Mouse (Mus musculus) forebrain, embryonic 14.5 days (tissue): ENCODE measurements around the gene Tmem202. TPM values are rescaled to one million over a fixed set of nuclear protein-coding genes. Genes with fewer than 3 reads are reported as not detected.

ENCODE experiments used
- ATAC-seq: fragments of 200-750 bp; cut with Nextera tagmentation; 2 replicates; pipeline ENCODE4 v1.8.0; 2017; ENCODE audit warnings: mild to moderate bottlenecking, moderate library complexity
- DNase-seq: peaks from one replicate; pipeline ENCODE4 v3.0.0-alpha.2; 2015; ENCODE audit warnings: low spot score
- H3K27ac ChIP-seq: fragments of 300-500 bp; sonication (generic); 2 replicates; pipeline ENCODE4 v1.5.1; 2014; ENCODE audit warnings: low read depth, mild to moderate bottlenecking, control low read depth, low read length, moderate library complexity
- H3K27me3 ChIP-seq: fragments of 300-500 bp; sonication (generic); replicated peaks from 2 replicates; pipeline ENCODE4 v1.6.1; 2014; ENCODE audit warnings: low read length, control low read depth, mixed read lengths; ENCODE audit not compliant: control insufficient read depth, insufficient read depth
- H3K36me3 ChIP-seq: fragments of 300-500 bp; sonication (generic); 2 replicates; pipeline ENCODE4 v1.6.1; 2014; ENCODE audit warnings: low read length, control low read depth; ENCODE audit not compliant: control insufficient read depth, insufficient read depth
- H3K4me1 ChIP-seq: fragments of 300-500 bp; sonication (generic); 2 replicates; pipeline ENCODE4 v1.6.1; 2014; ENCODE audit warnings: antibody characterized with exemption, low read length, control low read depth; ENCODE audit not compliant: control insufficient read depth, insufficient read depth
- H3K4me2 ChIP-seq: fragments of 300-500 bp; sonication (generic); 2 replicates; pipeline ENCODE4 v1.6.1; 2014; ENCODE audit warnings: mild to moderate bottlenecking, control low read depth, low read length
- H3K4me3 ChIP-seq: fragments of 300-500 bp; sonication (generic); 2 replicates; pipeline ENCODE4 v1.5.1; 2014; ENCODE audit warnings: low read depth, low read length, control low read depth
- H3K9ac ChIP-seq: fragments of 300-500 bp; sonication (generic); 2 replicates; pipeline ENCODE4 v1.6.1; 2014; ENCODE audit warnings: mild to moderate bottlenecking, low read length, control low read depth, moderate library complexity
- H3K9me3 ChIP-seq: fragments of 300-500 bp; sonication (generic); replicated peaks from 2 replicates; pipeline ENCODE4 v1.6.1; 2016; ENCODE audit warnings: low read length, control low read depth, mixed read lengths; ENCODE audit not compliant: control insufficient read depth
- WGBS: fragments of 180-500 bp; shearing (Covaris S2); extraction: QIAGEN DNeasy Blood & Tissue Kit; methylation state at CpG from one replicate; pipeline ENCODE4 v1.1.7; 2014; 5-methylcytosine and 5-hydroxymethylcytosine counted together
- polyA plus RNA-seq: library from polyadenylated mRNA; unstranded; fragments of >200 nt; fragmentation: Nextera tagmentation; extraction: Ambion mirVana; gene quantifications from 2 replicates; pipeline ENCODE4 v1.2.1, GENCODE M21; 2014

Tmem202 gene
- polyA plus RNA-seq, 1 experiment from 2014 or later, result 0.27 TPM

DNA sequence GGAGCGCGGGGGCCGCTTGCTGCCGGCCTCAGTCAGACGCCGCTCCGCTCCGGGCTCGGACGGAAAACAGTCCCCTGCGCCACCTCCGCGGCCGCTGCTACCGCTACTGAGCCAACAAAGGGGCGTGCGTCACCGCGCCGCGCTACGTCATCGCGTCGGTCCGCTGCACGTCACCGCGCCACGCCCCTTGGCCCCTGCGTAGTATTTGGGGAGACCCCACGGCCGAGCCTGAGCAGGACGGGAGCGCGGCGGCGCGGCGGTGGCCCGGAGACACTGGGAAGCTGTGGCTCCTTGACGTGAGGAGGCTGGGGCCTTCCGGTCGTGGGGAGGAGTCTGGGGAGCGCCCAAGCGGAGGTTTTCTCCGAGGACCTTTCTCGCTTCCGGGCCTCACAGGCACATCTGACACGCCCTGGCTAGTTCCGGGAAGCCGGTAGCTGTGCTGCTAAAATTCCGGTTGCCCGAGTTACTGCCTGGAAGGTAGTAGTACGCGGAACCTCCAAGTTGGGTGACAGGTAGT lies 53.0 kb downstream of the Tmem202 start, which contains the start of gene Arih1:
TSS of gene Arih1 (minus strand) at position 70 of the 517 bp plus-strand sequence.
- H3K27ac ChIP-seq, result peak within 1 kb of the TSS; percentile 99
- WGBS, result under 1% methylated on average over 55 of the region's 56 CpGs
- peak; percentile 99 for ATAC-seq
- peaks cover 17% of the 10 kb centered on the region for H3K4me1 ChIP-seq
- peak; percentile 97 for DNase-seq
- peak within 1 kb of the TSS; percentile 86 for H3K4me2 ChIP-seq
- no peaks in the 10 kb centered on the region for H3K36me3 ChIP-seq
- no peaks in the 10 kb centered on the region for H3K27me3 ChIP-seq
- peak within 1 kb of the TSS; percentile 98 for H3K9ac ChIP-seq
- H3K9me3 ChIP-seq, result no peaks in the 10 kb centered on the region
- H3K4me3 ChIP-seq, result peak within 1 kb of the TSS; percentile 99

DNA sequence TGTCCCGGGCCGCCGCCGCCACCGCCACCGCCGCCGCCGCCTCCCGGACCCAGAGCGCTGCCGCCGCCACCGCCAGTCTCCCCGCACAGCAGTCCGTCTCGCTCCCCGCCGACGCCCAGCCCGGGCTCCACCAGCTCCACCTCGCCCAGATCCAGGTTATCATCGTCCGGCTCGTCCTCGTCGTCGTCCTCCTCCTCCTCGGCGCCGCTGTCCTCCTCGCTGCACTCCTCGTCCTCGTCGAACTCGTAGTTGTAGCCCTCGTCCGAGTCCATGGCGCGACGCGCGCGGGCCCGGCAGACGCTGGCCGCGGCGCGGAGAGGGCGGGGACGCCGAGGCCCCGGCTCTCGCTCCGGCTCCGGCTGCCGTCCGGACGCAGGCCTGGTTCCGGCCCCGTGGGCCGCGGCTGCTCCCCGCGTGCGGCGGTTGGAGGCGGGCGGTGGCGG lies 53.5 kb downstream of the Tmem202 start:
- Histone ChIP-seq H3K27ac (peak overlapping the region; percentile 99), H3K4me1 (peaks cover 17% of the 10 kb centered on the region), H3K9me3 (no peaks in the 10 kb centered on the region), H3K4me2 (peak overlapping the region; percentile 86), H3K4me3 (peak overlapping the region; percentile 99), H3K36me3 (no peaks in the 10 kb centered on the region), H3K27me3 (no peaks in the 10 kb centered on the region), H3K9ac (peak overlapping the region; percentile 98)
- DNase-seq, result no peak
- ATAC-seq, result peak; percentile 71
- 0% methylated on average over 64 of the region's 71 CpGs for WGBS

DNA sequence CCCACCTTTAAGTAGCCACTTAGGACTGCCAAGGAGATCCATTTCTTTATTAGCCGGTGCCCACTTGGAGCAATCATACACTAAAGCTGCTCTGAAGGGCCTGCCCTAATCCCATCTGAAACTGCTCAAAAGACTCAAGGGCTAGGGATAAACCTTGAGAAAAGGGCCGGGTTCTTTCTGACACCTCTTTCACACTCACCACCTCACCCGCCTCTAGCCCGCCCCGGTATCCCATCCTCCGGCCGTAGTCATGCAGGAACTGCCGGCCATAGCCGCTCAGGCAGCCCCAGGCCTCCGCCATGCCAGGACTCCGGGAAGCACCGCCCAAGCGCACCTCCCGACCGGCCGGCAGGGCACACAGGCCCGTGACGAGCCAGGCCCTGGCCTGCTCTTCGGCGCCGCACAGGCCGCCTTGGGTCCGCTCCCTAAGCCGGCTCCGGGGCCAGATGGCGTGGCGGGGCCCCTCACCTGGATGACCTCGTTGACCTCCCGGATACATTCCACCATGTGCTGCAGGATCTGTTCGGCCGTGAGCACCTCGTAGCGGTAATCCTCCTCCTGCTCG lies 54.1 kb downstream of the Tmem202 start:
- no peaks in the 10 kb centered on the region for H3K9me3 ChIP-seq
- H3K4me2 ChIP-seq, result peak overlapping the region; percentile 86
- H3K27ac ChIP-seq, result peak overlapping the region; percentile 99
- no peaks in the 10 kb centered on the region for H3K27me3 ChIP-seq
- WGBS, result under 1% methylated on average over 34 of the region's 34 CpGs
- no peaks in the 10 kb centered on the region for H3K36me3 ChIP-seq
- peak overlapping the region; percentile 99 for H3K4me3 ChIP-seq
- ATAC-seq (peak; percentile 21), DNase-seq (peak; percentile 44)
- peaks cover 17% of the 10 kb centered on the region for H3K4me1 ChIP-seq
- peak overlapping the region; percentile 98 for H3K9ac ChIP-seq

DNA sequence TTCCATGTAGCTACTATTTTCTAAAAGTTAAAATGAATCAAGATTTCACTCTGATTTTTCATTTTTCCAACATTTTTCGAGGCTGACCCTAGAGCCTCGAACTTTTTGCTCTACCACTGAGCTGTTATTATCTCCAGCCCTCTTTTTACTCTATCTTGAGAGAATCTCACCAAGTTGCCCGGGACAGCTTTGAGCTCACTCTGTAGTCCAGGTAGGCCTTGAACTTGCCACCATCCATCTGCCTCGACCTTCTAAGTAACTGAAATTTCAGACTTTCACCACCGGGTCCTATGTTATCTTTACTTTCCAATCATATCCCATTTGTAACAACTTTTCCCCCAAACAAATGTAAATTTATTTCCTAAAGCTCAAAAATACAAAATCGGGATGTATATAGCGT lies 54.9 kb downstream of the Tmem202 start:
- Histone ChIP-seq H3K27ac (no peak overlapping the region), H3K9ac (peak overlapping the region; percentile 98), H3K36me3 (no peaks in the 10 kb centered on the region), H3K4me2 (peak overlapping the region; percentile 86), H3K4me3 (peak overlapping the region; percentile 99), H3K4me1 (peaks cover 17% of the 10 kb centered on the region), H3K9me3 (no peaks in the 10 kb centered on the region), H3K27me3 (no peaks in the 10 kb centered on the region)
- 18% methylated on average over 7 of the region's 7 CpGs for WGBS
- DNase-seq (no peak), ATAC-seq (no peak)

DNA sequence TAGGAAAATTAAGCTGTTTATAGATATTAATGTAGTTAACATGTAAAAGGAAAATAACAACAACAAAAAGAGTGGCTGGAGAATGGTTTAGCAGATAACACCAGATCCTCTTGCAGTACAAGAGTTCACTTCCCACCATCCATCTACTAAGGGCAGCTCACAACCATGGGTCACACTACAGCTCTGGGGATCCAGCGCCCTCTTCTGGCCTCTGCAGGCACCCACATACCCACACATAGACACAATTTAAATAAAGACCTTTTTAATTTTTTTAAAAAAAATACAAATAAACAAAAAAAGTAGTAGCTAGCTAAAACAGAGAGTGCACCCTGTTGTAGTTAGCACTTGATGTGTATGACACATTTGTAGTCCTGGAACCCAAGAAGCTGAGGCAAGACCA lies 57.2 kb downstream of the Tmem202 start:
- Histone ChIP-seq H3K4me1 (peaks cover 19% of the 10 kb centered on the region), H3K27ac (no peak overlapping the region), H3K9ac (no peak overlapping the region), H3K36me3 (no peaks in the 10 kb centered on the region), H3K4me2 (peak overlapping the region; percentile 12; the same call in 1 of the 2 replicates), H3K27me3 (no peaks in the 10 kb centered on the region), H3K9me3 (no peaks in the 10 kb centered on the region), H3K4me3 (no peak overlapping the region)
- no peak for DNase-seq
- no peak for ATAC-seq
- WGBS, result 36% methylated on average over 1 of the region's 1 CpGs

DNA sequence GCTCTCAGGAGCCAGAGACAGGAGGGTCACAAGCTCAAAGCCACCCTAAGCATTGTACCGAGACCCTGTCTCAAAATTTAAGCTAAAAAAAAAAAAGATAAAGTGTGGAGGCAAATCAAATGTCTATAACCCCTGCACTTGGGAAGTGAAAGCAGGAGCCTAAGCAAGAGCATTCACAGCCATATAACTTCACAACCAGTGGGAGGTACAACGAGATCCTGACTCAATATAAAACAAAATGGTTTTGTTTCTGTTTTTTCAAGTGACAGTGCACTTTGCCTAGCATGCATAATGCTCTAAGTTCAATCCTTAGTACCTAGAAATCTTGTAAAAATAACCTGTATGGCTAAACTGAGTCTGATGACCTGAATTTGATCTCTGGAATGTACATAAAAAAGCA lies 63.0 kb downstream of the Tmem202 start:
- DNase-seq, result no peak
- Histone ChIP-seq H3K9me3 (no peaks in the 10 kb centered on the region), H3K27ac (no peak overlapping the region), H3K27me3 (no peaks in the 10 kb centered on the region), H3K36me3 (no peaks in the 10 kb centered on the region; the same call in 1 of the 2 replicates), H3K4me1 (0 out of 2 replicates have a peak, but pooled peaks cover 2% of the 10 kb centered on the region), H3K9ac (no peak overlapping the region), H3K4me3 (no peak overlapping the region), H3K4me2 (no peak overlapping the region)
- no peak for ATAC-seq
- WGBS, result 90% methylated on average over 2 of the region's 2 CpGs

DNA sequence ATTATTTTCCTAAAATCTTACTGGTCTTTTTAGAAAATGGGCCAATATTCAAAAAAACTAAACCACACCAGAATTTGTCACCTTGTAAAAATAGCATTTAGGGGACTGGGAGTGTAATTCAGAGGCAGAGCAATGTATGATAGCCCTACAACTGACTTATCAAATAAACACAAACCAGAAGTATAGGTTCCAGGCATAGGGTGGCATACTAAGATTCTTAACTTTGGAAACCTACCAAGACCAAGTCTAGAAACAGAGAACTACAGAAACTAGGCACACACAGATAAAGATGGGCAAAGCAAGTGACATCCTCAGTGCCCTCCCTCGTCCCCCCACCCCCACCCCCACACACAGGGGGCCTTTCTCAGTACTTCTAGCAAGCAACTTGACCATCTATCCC lies 64.8 kb downstream of the Tmem202 start:
- Histone ChIP-seq H3K4me1 (0 out of 2 replicates have a peak, but pooled peaks cover 2% of the 10 kb centered on the region), H3K36me3 (no peaks in the 10 kb centered on the region; the same call in 1 of the 2 replicates), H3K9me3 (no peaks in the 10 kb centered on the region), H3K4me3 (no peak overlapping the region), H3K4me2 (no peak overlapping the region), H3K27me3 (no peaks in the 10 kb centered on the region), H3K27ac (no peak overlapping the region), H3K9ac (no peak overlapping the region)
- 91% methylated on average over 1 of the region's 1 CpGs for WGBS
- DNase-seq (no peak), ATAC-seq (no peak)

DNA sequence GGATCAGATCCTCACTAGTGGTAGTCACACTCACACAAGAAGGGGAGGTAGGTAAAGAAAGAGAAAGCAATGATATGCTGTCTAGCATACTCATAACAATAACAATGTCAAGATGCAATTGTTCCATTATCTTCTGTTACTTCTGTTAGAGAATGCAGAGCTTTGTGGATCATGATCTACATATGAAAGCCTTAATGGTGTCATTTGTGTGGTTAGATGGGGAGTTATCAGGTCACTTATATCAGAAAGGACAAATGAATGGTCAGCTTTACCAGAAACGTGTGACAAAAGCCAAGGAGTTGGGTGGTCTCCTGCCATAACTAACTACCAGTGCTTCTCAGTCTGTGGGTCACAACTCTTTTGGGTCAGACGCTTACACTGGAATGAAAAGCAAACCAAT lies 66.5 kb downstream of the Tmem202 start:
- DNase-seq (no peak), ATAC-seq (no peak)
- Histone ChIP-seq H3K4me3 (no peak overlapping the region), H3K27me3 (no peaks in the 10 kb centered on the region), H3K4me2 (no peak overlapping the region), H3K9ac (no peak overlapping the region), H3K36me3 (no peaks in the 10 kb centered on the region; the same call in 1 of the 2 replicates), H3K4me1 (0 out of 2 replicates have a peak, but pooled peaks cover under 1% of the 10 kb centered on the region), H3K9me3 (no peaks in the 10 kb centered on the region), H3K27ac (no peak overlapping the region)
- 72% methylated on average over 2 of the region's 2 CpGs for WGBS

DNA sequence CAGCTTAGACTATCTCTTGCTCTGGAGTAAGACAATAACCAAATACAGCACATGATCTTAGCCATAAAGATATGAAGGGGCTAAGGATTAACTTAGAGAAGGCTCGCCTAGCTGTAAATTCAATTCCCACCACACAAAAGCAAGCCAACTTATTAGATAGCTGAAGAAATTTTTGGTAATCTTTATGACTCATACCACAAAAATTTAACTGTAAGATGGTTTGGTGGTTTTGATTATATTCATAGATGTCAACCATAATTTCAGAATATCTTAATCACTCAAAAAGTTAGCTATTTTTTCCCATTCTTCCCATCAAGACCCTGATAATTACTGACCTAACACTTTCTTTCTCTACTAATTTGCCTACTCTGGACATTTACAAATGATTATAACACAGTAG lies 70.2 kb downstream of the Tmem202 start:
- Histone ChIP-seq H3K4me2 (no peak overlapping the region), H3K9ac (no peak overlapping the region), H3K36me3 (no peaks in the 10 kb centered on the region), H3K27me3 (no peaks in the 10 kb centered on the region), H3K27ac (no peak overlapping the region), H3K4me3 (no peak overlapping the region), H3K4me1 (no peaks in the 10 kb centered on the region), H3K9me3 (no peaks in the 10 kb centered on the region)
- ATAC-seq, result no peak
- DNase-seq, result no peak
- WGBS, result 90% methylated on average over 1 of the region's 1 CpGs
